Mouse (Mus musculus): ENCODE data around the gene Nrg4. TPM values are rescaled to one million over a fixed set of nuclear protein-coding genes. Genes with fewer than 3 reads are reported as not detected.

Gene Nrg4
- polyA plus RNA-seq, 1 experiment from 2014 or later: 1.6 TPM

DNA sequence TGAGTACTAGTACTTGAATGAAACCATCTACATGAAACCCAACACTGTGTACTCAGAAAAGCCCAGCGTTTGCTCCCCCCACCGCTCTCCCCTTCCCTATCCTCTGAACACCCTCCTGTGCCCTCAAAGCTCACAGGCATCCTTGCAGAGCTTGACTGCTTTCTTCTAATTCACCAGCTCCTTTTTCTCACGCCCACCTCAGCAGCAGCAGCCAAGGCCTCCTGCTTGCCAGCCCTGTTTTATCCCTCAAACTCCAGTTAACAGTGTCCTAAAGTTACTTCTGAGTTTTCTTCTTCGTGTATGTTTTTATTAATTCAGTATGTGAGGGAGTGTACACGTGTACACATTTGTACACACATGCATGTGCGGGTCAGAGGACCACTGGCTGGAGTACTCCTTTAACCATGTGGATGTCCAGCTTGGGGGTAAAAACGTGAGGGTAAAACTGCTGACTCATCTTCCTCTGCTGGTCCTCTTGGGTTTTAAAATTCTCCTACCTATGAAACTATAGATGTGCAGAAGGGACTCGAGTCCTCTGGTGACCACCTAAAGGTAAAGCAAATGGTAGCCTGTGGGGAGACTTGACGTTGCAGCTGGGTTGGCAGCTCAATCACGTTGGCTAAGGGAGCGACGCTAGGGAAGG, 12.9 kb downstream of the Nrg4 start:
- H3K4me1 ChIP-seq (replicated peaks; ENCODE audit: control insufficient read depth, insufficient read depth): no peaks in the 10 kb centered on the region
- TF ChIP-seq CTCF (IDR thresholded peaks at IDR 0.05; ENCODE audit: low read depth): no peak
- no peak for TF ChIP-seq EP300 (optimal IDR thresholded peaks at IDR 0.05)
- H3K9ac ChIP-seq (ENCODE audit: low read length): no peak overlapping the region
- WGBS: 57% methylated on average over 12 of the region's 12 CpGs
- no peaks in the 10 kb centered on the region for H3K27me3 ChIP-seq (ENCODE audit: control insufficient read depth, insufficient read depth, low read length)
- H3K36me3 ChIP-seq (ENCODE audit: control insufficient read depth, insufficient read depth, low read length): no peaks in the 10 kb centered on the region
- H3K4me3 ChIP-seq (ENCODE audit: low read depth, low read length): no peak overlapping the region
- H3K27ac ChIP-seq (replicated peaks): no peak overlapping the region
- H3K9me3 ChIP-seq (ENCODE audit: control insufficient read depth, low read length): no peaks in the 10 kb centered on the region
- ATAC-seq (ENCODE audit: low FRiP score, low TSS enrichment) (no peak), DNase-seq (ENCODE audit: low spot score) (no peak)
- H3K4me2 ChIP-seq (replicated peaks; ENCODE audit: low read depth): no peak overlapping the region

DNA sequence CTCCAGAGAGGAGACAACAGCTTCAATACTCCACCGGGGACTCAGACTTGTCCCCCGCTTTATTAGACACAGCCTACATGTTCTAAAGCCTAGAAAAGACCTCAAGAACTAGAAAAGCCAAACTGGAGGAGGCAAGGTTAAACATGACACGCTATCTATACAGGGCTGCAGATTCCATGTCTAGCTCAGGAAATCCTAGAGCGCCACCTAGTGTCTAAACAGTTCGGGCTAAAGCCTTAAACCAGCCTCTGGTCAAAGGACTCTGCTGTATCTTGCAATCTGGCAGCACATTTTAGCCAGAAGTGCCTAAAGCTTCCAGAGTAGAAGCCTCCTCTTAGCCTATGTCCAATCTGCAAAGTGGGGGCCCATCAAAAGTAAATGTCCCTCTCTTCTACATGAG, 15.1 kb downstream of the Nrg4 start:
- Histone ChIP-seq H3K4me1 (replicated peaks; ENCODE audit: control insufficient read depth, insufficient read depth) (no peaks in the 10 kb centered on the region), H3K4me3 (ENCODE audit: low read depth, low read length) (no peak overlapping the region), H3K27me3 (ENCODE audit: control insufficient read depth, insufficient read depth, low read length) (no peaks in the 10 kb centered on the region), H3K4me2 (replicated peaks; ENCODE audit: low read depth) (no peak overlapping the region), H3K9ac (ENCODE audit: low read length) (no peak overlapping the region), H3K36me3 (ENCODE audit: control insufficient read depth, insufficient read depth, low read length) (no peaks in the 10 kb centered on the region), H3K9me3 (ENCODE audit: control insufficient read depth, low read length) (no peaks in the 10 kb centered on the region), H3K27ac (replicated peaks) (no peak overlapping the region)
- DNase-seq (ENCODE audit: low spot score) (peak; percentile 74), ATAC-seq (ENCODE audit: low FRiP score, low TSS enrichment) (peak; percentile 86)
- TF ChIP-seq EP300 (optimal IDR thresholded peaks at IDR 0.05) (no peak), CTCF (IDR thresholded peaks at IDR 0.05; ENCODE audit: low read depth) (peak; percentile 95)
- 5% methylated on average over 5 of the region's 5 CpGs for WGBS

DNA sequence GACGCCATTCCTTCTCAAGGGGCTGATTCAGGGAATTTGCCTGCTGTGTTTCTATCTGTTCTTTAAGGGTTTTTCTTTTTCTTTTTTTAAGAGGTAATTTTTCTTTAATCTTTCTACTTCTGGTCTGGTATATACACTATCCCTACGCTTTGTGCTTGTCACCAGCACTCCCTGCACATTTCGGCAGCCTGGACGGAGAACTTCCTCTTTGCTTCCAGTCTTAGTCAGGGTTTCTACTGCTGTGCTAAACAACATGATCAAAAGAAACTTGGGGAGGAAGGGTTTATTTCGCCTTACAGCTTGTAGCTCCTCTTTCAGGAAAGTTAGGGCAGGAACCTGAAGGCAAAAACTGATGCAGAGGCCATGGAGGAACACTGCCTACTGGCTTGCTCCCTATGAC, 18.2 kb downstream of the Nrg4 start:
- WGBS: 81% methylated on average over 5 of the region's 5 CpGs
- no peak overlapping the region for H3K27ac ChIP-seq (replicated peaks)
- ATAC-seq (ENCODE audit: low FRiP score, low TSS enrichment): no peak

DNA sequence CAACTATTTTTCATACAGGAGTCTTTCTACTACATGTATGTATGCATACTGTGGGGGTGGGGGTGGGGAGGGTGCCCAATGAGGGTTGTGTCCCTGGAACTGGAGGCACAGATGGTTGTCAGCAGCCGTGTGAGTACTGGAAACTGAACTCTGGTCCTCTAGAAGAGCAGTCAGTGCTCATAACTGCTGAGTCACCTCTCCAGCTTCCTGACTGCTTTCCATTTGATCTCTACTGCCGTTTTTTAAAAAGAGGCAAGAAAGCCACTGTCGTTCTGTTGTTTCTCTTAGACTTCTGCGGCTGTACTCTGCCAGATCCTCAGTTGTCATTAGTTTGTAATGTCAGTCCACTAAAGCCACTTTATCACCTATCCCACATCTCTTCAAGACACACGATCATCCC, 19.1 kb downstream of the Nrg4 start:
- no peak overlapping the region for H3K27ac ChIP-seq (replicated peaks)
- H3K9ac ChIP-seq (ENCODE audit: low read length): no peak overlapping the region
- no peak overlapping the region for H3K4me3 ChIP-seq (ENCODE audit: low read depth, low read length)
- H3K36me3 ChIP-seq (ENCODE audit: control insufficient read depth, insufficient read depth, low read length): no peaks in the 10 kb centered on the region
- DNase-seq (ENCODE audit: low spot score): no peak
- ATAC-seq (ENCODE audit: low FRiP score, low TSS enrichment): no peak
- 55% methylated on average over 5 of the region's 5 CpGs for WGBS
- H3K9me3 ChIP-seq (ENCODE audit: control insufficient read depth, low read length): no peaks in the 10 kb centered on the region
- no peaks in the 10 kb centered on the region for H3K4me1 ChIP-seq (replicated peaks; ENCODE audit: control insufficient read depth, insufficient read depth)
- H3K4me2 ChIP-seq (replicated peaks; ENCODE audit: low read depth): no peak overlapping the region
- no peak for TF ChIP-seq CTCF (IDR thresholded peaks at IDR 0.05; ENCODE audit: low read depth)
- TF ChIP-seq EP300 (optimal IDR thresholded peaks at IDR 0.05): no peak
- no peaks in the 10 kb centered on the region for H3K27me3 ChIP-seq (ENCODE audit: control insufficient read depth, insufficient read depth, low read length)

More for the DNA sequence above, 18.2 kb downstream of the Nrg4 start:
- TF ChIP-seq CTCF (IDR thresholded peaks at IDR 0.05; ENCODE audit: low read depth) (no peak), EP300 (optimal IDR thresholded peaks at IDR 0.05) (no peak)
- no peak overlapping the region for H3K9ac ChIP-seq (ENCODE audit: low read length)
- no peak for DNase-seq (ENCODE audit: low spot score)
- no peak overlapping the region for H3K4me3 ChIP-seq (ENCODE audit: low read depth, low read length)
- H3K9me3 ChIP-seq (ENCODE audit: control insufficient read depth, low read length): no peaks in the 10 kb centered on the region
- no peaks in the 10 kb centered on the region for H3K4me1 ChIP-seq (replicated peaks; ENCODE audit: control insufficient read depth, insufficient read depth)
- H3K27me3 ChIP-seq (ENCODE audit: control insufficient read depth, insufficient read depth, low read length): no peaks in the 10 kb centered on the region
- no peak overlapping the region for H3K4me2 ChIP-seq (replicated peaks; ENCODE audit: low read depth)
- no peaks in the 10 kb centered on the region for H3K36me3 ChIP-seq (ENCODE audit: control insufficient read depth, insufficient read depth, low read length)

DNA sequence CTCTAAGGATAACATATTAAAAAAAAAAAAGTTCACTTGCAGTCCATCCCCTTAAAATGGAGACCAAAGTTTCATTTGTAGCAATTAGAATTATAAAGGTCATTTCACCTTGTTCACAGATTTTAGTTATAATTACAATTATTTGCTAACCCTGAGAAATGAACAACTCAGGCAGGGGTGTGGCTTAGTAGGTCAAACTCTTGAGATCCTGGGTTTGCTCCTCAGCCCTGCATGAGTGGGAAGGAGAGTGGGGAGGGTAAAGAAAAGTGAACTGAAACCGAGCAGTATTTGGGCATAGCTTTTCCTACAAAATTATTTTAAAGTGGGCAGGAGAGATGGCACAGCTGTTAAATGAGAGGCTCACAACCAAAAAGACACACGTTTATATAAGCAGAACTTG, 19.6 kb downstream of the Nrg4 start:
- Histone ChIP-seq H3K27me3 (ENCODE audit: control insufficient read depth, insufficient read depth, low read length) (no peaks in the 10 kb centered on the region), H3K27ac (replicated peaks) (no peak overlapping the region), H3K4me2 (replicated peaks; ENCODE audit: low read depth) (no peak overlapping the region), H3K9ac (ENCODE audit: low read length) (no peak overlapping the region), H3K4me1 (replicated peaks; ENCODE audit: control insufficient read depth, insufficient read depth) (no peaks in the 10 kb centered on the region), H3K4me3 (ENCODE audit: low read depth, low read length) (no peak overlapping the region), H3K36me3 (ENCODE audit: control insufficient read depth, insufficient read depth, low read length) (no peaks in the 10 kb centered on the region), H3K9me3 (ENCODE audit: control insufficient read depth, low read length) (no peaks in the 10 kb centered on the region)
- no peak for TF ChIP-seq CTCF (IDR thresholded peaks at IDR 0.05; ENCODE audit: low read depth)
- TF ChIP-seq EP300 (optimal IDR thresholded peaks at IDR 0.05): no peak
- ATAC-seq (ENCODE audit: low FRiP score, low TSS enrichment): no peak
- DNase-seq (ENCODE audit: low spot score): no peak
- WGBS: 39% methylated on average over 2 of the region's 2 CpGs

DNA sequence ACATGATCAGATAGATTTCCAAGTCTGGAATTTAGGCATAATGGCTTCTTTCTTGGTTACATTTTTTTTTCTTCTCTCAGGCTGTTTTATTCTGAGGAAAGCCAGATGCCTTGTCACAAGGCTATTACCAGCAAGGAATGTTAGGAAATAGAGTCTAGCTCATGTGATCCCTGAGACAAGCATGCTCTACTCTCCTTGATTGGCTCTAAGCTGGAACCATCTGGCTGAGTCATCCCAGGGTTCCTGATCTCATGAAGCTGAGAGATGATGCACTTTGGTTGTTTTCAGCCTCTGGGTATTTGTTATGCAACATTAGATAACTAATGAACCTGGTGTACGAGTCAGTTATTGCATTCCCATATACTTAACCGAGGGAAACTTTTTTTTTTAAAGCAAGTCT, 30.4 kb downstream of the Nrg4 start:
- no peaks in the 10 kb centered on the region for H3K36me3 ChIP-seq (ENCODE audit: control insufficient read depth, insufficient read depth, low read length)
- no peak overlapping the region for H3K4me2 ChIP-seq (replicated peaks; ENCODE audit: low read depth)
- 46% methylated on average over 2 of the region's 2 CpGs for WGBS
- H3K9ac ChIP-seq (ENCODE audit: low read length): no peak overlapping the region
- DNase-seq (ENCODE audit: low spot score) (no peak), ATAC-seq (ENCODE audit: low FRiP score, low TSS enrichment) (peak; percentile 69; the same call in 1 of the 2 replicates)
- TF ChIP-seq CTCF (IDR thresholded peaks at IDR 0.05; ENCODE audit: low read depth) (no peak), EP300 (optimal IDR thresholded peaks at IDR 0.05) (no peak)
- no peaks in the 10 kb centered on the region for H3K4me1 ChIP-seq (replicated peaks; ENCODE audit: control insufficient read depth, insufficient read depth)
- H3K4me3 ChIP-seq (ENCODE audit: low read depth, low read length): no peak overlapping the region
- no peaks in the 10 kb centered on the region for H3K27me3 ChIP-seq (ENCODE audit: control insufficient read depth, insufficient read depth, low read length)
- H3K27ac ChIP-seq (replicated peaks): no peak overlapping the region
- no peaks in the 10 kb centered on the region for H3K9me3 ChIP-seq (ENCODE audit: control insufficient read depth, low read length)
